Mouse (Mus musculus) adrenal gland, postnatal 36 days (tissue): ENCODE results near the gene Myh6. TPM values are rescaled to one million over a fixed set of nuclear protein-coding genes. Genes with fewer than 3 reads are reported as not detected.
A peak's percentile ranks its signal among the peaks of the same experiment; 100 is the strongest.
"Not testable (repeated sequence)": the region's sequence is repeated elsewhere in the genome, so short reads cannot be mapped to it uniquely, and the experiment has no call there.

Source experiments
- DNase-seq, 2 experiments: peaks; one replicate each; pipeline ENCODE4 v3.0.0; 2021; ENCODE audit warnings: mixed read lengths in 1 of 2
- total RNA-seq, 2 experiments: library from RNA; stranded (reverse); gene quantifications; 2 replicates each; pipeline ENCODE4 v1.2.3; 2021

The Myh6 gene
- total RNA-seq, 2 experiments from 2014 or later = not detected

DNA sequence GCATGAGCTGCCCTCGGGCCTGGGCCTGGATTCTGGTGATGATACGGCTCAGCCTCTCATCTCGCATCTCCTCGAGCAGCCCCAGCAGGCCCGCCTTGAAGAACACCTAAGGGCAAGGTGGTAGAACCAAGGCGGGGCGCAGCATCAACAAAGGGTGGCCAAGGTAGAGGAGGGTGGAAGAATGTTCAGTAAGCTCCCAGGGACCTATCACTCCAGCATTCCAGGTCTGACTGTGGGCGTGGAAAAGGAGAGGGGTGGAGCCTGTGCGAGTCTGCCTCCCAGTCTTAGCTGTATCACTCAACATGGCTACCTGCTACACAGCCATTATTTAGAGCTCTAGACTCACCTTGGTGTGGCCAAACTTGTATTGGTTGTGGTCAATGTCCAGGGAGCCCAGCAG, 10.2 kb downstream of the Myh6 start:
- DNase-seq = no peak

DNA sequence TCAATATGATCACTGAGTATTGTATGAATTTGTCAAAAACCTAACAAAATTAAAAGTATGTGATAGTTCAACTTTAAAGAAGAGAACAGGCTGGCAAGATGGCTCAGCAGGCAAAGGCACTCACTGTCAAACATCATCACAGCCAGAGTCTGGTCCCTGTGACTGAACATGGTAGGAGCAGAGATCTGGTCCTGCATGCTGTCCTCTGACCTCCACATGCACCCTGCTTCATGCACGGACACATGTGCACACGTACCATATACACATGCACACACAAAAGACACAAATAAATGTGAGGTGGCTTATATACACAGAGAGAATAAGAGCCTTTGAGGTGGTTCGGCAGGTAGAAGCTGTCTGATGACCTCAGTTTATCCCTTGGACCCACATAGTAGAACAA, 11.2 kb downstream of the Myh6 start:
- DNase-seq = no peak

DNA sequence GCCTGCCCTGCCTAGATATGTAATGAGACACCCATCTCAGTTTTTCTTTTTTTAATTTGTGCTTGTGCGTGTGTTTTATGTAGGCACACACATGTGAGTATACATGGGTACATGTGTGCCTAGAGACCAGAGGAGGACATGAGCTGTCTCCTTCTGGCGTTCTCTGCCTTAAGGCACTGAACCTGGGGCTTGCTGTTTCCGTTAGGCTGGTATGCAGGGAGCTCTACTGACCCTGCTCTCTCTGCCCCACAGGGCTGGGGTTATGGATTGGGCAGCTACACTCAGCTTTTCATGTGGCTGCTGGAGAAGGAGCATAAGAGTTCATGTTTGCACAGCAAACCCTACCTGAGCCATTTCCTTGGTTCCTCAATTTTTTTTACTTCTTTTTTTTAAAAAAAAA, 12.3 kb downstream of the Myh6 start:
- no peak for DNase-seq

DNA sequence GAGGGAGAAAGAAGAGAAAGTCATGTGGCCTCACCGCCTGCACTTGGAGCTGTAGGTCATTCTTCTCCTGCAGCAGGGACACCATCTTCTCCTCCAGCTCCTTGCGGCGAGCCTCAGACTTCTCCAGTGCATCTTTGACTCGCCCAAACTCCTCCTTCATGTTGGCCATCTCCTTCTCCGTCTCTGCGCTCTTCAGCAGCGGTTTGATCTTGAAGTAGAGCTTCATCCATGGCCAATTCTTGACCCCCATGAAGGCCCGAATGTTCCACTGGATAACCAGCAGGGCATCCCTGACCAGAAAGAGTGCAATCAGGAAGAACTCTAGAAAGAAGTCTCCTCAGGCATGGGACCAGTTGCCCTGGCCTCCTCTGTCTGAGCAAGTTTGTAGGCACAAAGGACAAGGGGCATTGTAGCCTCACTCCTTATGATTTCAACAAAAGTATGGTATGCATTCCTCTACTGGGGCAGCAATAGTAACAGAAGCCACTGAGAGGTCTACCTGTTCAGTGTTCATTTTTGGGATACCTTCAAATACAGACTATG, 13.0 kb downstream of the Myh6 start:
- DNase-seq = no peak

DNA sequence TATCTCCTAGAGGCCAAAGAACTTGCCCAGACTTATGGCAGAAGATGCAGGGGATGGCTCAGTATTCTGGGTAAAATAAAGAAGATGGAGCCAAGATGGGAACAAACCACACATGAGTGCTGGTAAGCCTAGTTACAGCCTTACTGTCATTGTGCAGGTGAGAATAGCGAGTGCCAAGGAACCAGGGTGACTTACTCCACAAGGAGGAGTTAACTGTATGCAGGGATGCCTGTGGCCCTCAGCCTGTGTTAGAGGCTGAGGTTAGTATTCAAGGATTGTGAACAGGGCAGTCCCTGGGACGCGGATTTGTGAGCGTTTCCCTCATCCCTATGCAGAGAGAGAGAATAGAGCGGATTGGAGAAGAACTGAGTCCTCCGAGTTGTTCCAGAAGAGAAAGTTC, 15.1 kb downstream of the Myh6 start:
- DNase-seq = no peak

DNA sequence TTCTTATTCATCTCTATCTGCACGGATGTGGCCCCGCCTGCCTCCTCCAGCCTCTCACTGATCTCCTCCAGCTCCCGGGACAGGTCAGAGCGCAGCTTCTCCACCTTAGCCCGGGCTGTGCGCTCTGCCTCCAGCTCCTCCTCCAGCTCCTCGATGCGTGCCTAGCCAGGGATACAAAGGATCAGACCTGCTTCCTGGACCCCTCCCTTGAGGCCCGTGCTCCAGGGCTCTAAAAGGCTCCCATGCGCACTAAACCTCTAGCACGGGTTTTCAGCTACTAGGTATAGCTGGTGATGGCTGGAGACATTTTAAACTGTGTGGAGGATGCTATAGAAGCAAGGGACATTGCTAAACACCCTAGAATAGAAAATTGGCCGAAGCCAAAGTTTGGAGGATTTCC, 16.2 kb downstream of the Myh6 start:
- DNase-seq = no peak

DNA sequence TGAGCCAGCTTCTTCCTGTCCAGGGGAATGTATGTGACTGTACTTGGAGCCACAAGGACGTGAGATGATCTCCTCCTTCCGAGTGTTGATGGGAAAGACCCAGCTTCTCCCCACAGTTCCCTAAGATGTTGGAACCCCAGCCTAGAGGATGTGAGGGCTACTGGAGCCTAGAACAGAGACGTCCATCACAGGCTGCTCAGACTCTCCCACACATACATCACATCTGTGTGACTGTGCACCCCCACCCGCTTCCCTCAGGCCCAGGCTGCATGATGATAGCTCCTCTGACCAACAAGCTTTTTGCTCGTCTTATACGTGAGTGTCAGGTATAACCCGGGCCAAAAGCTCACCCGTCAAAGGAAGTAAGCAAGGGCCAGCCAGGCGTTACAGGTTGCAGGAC, 17.9 kb downstream of the Myh6 start:
- DNase-seq = no peak

DNA sequence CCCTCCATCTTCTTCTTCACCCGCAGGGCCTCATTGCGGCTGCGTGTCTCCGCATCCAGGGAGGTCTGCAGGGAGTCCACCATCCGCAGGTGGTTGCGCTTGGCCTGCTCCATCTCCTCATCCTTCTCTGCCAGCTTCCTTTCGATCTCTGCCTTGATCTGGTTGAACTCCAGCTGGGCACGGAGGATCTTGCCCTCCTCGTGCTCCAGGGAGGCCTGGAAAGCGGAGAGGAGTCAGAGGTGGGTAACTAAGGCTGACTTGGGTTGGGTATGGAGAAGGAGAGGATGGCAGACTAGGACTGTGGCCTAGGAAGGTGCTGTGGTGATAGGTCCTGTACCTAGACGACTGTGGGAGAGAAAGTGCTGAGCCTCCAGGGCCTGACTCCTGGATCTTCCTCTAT, 19.7 kb downstream of the Myh6 start:
- not testable (repeated sequence) for DNase-seq

DNA sequence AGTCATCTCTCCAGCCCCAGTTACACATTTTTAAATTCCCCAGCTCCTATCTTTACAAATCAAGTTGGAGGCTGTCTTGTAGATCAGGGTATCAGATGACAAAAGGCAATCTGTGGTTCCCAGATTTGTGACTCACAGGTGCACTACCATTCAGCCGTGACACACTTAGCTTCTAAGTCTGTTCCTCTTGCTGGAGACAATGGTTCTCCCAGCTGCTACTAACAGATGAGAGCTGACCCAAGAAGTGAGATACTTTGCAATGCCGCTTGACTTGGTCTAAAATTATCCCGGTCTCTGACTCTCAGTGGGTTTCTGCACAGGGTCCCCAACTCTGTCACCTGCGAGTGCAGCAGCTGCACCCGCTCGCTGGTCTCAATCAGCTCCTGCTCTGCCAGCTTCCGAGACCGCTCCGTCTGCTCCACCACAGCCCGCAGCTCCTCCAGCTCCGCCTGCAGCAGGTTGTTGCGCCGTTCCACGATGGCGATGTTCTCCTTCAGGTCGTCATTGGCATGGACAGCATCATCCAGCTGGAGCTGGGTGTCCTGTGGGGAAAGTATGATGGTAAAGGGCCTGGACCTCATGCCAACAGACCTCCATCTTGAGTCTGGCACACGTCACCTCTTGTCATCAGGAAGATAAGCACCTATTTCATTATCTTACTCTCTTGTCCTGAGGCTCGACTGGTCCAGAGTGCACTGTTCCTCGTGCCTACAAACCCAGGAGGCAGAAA, 20.6 kb downstream of the Myh6 start:
- DNase-seq = no peak

DNA sequence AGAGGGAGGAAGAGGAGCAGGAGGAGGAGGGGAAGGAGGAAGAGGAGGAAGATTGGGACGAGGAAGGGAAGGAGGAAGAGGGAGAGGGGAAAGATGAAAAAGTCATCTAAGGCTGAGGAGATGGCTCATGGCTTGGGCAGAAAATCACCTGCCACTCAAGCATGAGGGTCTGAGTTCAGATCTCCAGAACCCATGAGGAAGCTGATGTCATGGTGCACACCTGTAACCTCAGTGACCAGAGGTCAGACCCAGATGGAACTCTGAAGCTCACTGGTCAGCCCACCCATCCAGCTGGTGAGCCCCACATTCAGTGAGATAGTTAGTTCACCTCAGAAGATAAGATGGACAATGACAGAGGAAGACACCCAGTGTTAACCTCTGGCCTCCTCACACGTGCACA, 21.8 kb downstream of the Myh6 start:
- DNase-seq = no peak

DNA sequence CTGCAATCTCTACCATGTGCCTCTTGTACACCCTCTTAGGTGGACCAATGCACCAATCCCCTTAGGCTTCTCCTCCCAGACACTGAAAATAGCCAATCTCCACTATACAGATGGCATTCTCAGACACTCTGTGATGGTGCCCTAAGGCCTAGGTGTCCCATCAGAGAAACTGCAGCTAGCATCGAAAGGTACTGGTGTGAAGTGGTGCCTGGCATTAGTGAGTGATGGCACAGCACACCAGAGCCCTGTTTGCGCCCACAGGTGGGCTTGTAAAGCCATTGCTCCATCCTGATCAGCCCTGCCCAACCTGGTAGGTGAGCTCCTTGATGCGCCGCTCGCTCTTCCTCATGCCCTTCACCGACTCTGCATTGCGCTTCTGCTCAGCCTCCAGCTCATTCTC, 22.8 kb downstream of the Myh6 start:
- no peak for DNase-seq

DNA sequence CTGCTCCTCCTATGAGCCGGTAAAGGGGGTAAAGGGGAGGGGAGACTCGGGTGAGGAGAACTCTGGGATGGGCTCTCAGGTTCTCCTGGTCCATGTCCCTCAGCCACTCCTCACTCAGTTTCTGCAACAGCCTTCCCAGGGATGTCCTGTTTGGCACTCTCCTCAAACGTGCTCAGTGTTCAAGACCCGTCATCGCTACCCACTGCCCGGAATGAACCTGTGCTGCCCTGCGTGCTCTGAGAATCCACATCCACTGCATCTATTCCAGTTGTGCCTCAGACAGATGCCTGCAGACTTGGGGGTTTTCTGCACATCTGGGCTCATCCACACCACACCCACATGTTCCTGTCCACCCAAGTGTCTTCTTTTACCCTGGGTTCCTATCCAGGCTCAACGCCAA, 24.2 kb downstream of the Myh6 start:
- no peak for DNase-seq

DNA sequence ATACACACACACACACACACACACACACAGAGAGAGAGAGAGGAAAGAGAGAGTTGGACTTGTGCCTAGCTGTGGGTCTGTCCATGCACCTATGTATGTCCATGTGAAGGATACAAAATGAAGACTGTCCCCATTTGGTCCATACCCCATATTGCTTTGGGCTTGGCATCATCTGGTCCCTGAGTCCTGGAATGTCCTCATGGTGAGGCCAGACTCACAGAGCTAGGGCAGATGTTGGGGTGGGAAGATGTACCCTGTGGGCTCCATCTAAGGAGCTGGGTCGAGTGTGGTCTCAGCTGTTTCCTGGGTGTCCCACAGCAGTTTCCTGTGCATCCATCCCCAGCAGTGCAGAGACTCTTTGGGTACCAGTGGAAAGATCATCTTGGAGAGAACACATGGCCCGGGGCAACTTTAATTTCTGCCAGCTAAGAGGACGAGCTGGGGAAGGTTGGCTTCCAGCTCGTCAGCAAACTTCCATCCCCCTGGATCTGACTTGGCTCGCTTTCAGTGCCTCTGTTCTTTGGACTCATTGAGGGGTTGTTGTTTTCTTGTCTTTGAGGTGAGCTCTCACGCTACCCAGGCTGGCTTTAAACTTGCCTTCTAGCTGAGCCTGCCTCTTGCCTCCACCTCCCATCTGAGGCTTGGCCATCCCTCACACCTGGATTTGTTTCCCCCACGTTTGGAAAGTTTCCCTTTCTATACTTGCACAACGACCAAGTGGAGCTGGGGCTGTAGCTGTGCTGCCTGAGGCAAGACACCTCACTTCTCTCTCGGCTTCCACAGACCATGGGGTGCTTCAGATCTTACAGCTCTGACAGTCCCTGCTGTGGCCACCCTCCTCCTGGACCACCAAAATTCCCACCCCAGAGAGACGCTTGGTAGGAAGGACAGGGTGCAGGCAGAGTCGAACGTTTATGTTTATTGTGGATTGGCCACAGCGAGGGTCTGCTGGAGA, 25.4 kb downstream of the Myh6 start:
- no peak for DNase-seq

DNA sequence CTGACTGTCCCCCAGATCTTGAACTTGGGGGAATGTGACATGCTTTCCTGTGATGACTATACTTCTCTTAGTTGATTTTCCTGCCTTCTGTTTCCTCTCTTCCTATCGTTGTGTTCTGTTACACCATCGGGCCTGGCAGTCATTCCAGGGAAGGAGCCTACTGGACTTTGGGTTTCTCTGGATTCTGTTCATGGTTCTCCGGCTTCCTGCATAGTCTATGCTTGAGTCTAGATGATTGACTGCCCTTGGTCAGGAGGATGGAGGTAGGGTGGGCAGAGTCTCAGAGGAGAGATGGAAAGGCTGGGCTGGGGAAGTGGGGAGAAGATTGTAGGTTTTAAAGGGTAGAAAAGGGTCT, 26.6 kb downstream of the Myh6 start:
- DNase-seq = no peak

DNA sequence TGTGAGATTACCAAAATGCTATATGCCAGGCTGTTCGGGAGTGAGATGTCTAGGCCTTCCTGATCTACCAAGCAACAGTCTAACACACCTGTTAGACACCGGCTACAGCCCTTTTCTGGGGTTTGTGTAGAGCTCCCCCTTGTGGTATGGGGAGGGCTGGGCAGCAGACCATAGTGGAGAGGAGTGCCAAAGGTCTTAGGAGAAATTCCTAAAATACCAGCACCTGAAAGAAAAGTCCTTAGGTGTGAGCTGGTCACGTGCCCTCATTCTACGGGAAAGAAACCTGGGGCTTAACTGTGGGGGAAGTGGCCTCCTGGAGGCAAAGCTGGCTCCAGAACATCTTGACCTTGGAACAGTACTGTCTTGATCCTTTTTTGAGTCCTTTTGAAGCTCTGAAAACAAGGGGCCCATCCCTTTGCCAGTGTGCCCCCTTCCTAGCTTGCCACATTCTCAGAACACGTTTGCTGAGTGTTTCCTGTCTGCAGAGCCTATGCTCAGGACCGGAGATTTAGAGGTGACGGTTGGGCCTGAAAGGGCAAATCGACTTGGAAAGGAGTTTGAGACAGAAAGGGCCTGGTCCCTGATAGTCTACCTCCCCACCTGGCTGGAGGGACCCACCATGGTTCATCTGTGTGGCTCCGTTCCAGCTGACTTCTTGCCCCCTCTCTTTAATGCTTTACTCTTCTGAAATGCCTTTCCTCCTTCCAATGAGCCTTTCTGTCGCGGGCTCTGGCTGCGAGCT, 27.1 kb downstream of the Myh6 start:
- DNase-seq = peak; percentile 69 to 82

DNA sequence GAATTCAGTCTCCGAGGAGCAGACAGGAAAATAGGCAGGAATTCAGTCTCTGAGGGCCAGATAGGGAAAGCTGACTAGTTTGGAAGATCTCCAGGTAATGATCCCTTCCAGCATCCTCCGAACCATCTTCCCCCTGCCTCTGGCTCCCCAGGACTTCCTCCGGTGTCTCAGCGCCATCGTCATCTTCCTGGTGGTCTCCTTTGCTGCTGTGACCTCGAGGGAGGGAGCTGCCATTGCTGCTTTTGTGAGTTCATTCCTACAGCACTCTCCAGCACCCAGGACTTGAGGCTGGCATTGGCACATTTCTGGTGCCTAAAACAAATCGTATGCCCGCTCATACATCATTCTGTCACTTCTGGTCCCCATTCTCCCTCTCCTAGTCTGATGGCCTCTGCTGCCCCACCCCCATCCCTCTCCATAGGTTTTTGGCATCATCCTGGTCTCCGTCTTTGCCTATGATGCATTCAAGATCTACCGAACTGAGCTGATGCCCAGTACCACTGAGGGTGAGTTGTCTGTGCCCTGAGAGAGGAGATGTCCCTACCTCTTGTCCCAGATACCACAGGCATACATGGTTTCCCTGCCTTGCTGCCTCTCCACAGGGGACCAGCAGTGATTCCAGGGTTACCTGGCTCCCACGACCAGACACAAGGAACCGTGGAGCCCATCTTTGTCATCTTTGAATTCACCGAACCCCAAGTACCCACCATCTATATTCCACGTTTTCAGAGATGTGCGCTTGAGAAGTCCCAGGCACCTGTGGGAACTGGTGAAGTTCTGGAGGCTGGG, 28.1 kb downstream of the Myh6 start:
- DNase-seq = no peak

DNA sequence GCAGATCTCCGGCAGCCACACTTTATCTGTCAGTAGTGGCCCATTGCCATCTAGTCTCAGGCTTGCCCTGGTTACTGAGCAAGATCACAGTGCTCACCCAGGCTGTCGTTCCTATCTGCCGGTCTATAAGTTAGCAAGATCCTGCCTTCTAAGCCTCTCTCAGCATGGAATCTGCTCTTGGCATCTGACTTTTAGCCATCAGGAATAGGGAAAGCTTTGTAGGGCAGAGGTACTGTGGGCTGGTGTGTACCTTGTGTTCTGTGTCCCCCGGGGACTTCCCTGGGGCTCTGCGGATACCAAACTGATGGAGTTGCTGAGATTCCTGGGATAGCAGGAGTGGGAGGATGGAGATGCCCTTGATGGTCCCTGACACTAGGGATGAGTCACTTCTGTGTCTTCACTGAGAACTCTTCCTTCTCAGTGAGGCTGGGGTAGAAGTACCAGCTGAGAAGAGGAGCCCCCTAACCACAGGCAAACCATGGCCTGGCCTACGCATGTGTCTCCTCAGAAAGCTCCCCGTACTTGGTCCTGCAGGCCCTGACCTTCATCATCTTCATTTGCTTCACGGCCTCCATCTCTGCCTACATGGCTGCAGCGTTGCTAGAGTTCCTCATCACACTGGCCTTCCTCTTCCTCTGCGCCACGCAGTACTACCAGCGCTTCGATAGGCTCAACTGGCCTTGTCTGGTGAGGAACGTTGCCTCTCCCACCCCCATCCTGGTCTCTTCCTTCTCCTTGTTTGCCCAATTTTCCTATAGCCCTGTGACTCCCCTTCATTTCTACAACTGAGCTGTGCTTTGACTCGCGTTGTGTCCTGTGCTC, 29.2 kb downstream of the Myh6 start:
- no peak for DNase-seq

DNA sequence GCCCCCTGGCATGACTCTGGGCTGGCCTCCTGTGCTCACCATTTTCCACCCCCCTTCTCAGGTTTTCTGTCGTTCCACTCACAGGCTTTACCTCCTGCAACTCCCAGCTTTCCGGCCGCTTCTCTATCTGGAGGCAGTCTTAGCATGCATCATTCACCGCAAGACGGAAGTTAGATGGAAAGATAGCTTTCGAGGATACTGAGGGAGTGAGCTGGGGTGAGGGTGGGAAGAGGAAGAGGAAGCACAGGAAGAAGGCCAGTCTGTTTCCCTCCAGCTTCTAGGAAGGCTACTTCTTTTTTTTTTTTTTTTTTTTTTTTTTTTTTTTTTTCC, 29.9 kb downstream of the Myh6 start:
- DNase-seq = no peak

DNA sequence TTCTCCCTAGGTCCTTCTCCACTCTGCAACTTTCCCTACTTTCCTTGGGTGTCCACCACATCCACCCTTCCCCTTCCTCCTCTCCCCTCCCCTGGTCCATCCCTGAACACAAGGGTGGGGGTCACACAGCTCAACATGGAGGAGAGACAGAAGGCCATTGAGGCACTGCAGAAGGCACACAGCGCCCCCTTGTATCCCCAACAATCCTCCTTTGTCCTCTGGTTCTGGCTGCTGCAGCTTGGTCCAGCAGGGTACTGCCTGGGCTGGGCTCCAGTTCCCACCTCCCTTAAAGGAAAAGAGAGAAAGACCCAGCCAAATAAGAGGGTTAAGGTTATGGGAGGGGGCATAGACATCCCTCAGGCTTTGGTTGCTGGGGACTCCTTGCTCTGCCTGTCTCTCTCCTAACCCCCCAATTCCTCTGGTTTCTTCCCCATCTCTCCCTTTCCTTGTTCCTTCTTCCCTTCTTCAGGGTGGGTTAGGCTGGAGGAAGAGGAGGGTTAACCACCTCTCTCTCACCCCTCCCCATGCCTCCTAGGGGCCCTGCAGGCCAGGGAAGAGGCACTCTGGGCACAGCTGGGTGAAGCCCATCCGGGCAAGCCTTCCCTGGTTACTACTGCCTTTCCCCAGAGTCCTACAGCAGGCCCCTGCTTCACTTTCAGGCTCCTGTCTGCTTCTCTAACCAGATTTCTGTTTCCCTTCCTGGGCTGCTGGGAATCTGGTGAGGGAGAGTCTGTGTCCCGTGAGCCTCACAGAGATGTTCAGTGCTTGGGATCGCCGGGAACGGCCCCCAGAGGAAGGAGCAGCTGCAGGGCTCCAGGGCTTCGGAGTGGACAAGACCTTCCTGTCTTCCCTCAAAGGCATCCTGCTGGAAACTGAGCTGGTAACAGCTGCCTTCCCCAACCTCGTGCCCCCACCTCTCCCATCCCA, 30.6 kb downstream of the Myh6 start, which contains the start of gene Cmtm5:
Cmtm5 (plus strand) TSS at position 358 of the 927 bp plus-strand sequence.
- DNase-seq = no peak

DNA sequence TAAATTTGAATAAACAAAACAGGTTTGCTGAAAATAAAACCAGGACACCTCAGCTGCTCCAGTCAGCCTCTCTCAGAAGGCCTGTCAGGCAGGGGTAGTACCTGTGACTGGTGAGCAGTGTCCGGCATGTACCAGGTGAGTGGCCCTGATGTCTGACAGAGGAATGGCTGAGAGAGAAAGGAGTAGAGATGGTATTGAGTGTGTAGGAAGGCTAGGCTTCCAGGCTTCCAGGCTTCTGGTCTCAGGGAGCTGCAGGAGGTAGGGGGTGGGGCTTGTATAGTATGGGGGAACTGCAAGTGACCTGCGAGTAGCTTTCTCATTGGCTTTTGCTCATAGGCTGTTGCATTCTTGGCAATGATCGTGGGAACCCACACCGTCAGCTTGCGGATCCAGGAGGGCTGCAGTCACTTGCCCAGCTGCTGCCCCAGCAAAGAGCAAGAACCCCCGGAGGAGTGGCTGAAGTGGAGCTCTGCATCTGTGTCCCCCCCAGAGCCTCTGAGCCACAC, 34.0 kb downstream of the Myh6 start, which contains the start of gene Il25:
Il25 (plus strand) TSS at position 51 of the 506 bp plus-strand sequence.
- DNase-seq = no peak
